12 mouse cellular contexts compared by ENCODE assay signal in the genomic region with DNA sequence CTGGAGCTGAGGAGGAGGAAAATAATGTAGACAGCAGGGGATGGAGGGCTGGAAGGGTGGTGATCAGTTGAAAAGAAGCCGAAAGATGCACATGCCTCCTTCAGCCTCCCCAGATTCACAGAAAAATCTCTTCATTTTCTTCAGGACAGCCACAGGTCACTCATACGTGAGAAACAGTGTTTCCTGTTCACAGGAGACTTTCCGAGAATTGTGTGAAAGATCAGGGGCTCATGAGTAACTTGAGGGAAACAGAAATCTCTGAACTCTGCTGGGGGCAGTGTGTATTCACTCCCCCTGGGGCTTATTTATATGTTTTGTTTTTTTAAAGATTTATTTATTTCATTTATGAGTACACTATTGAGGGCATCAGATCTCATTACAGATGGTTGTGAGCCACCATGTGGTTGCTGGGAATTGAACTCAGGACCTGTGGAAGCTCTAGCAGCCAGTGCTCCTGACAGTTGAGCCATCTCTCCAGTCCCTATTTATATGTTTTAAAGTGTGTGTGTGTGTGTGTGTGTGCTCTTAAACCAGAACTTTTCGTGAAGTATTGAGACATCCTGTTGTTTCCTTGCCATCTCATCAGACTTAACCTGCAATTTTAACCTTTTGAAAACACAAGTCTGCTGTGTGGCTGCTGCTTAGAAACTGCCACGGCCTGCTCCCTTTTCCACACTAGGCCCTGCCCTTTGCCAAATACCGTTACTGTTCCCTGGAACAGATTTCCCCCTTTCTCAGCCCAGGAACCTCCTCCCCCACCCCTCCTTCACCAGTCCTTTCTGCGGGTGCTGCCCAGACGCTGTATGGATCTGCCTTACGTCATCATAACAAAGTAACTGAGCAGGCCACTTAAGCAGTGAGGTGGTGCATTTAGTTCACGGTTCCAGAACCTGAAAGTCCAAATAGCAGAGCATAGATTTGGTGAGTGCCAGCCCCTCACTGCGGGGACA.
DNase-seq lines count a peak whose midpoint lies in the region; ATAC-seq lines count a peak whose summit lies in the region.
"Had no signal": no experiment of that assay in that cellular context is flagged by ENCODE, and none has a peak within 500 bp of the region (broad histone marks: within the 10 kb centered on the region; RNA-seq: fewer than 3 reads in every experiment).

No protein-coding gene starts in this region.

- H3K4me2 ChIP-seq in intestine, embryonic 14.5 days (ENCODE audit: low read length): no peak overlapping the region
- no peak overlapping the region for H3K4me2 ChIP-seq in intestine, embryonic 15.5 days (replicated peaks)
- no peak overlapping the region for H3K4me2 ChIP-seq in embryonic facial prominence, embryonic 13.5 days
- H3K4me2 ChIP-seq in hindbrain, embryonic 16.5 days (ENCODE audit: low read length): no peak overlapping the region
- H3K4me2 ChIP-seq: liver, embryonic 15.5 days had no signal

- H3K9ac ChIP-seq in intestine, embryonic 14.5 days (ENCODE audit: low read length): no peak overlapping the region
- no peak overlapping the region for H3K9ac ChIP-seq in intestine, embryonic 15.5 days
- 0 out of 2 replicates have a peak overlapping the region, but pooled peaks have one; percentile 11 for H3K9ac ChIP-seq in embryonic facial prominence, embryonic 13.5 days
- no peak overlapping the region for H3K9ac ChIP-seq in hindbrain, embryonic 16.5 days (ENCODE audit: low read depth, low read length)
- H3K9ac ChIP-seq: liver, embryonic 15.5 days had no signal

- DNase-seq in intestine, embryonic 14.5 days (ENCODE audit: low spot score): no peak
- DNase-seq in CD4-positive helper T cell, adult 2 months (ENCODE audit: low read depth, low spot score): peak; percentile 45
- no peak for DNase-seq in embryo, embryonic 9.5 days (ENCODE audit: extremely low spot score)
- DNase-seq in urinary bladder, postnatal 10 days (ENCODE audit: low spot score): no peak
- DNase-seq in right cerebral cortex, postnatal 25 days: no peak
- DNase-seq: cerebellum, adult 11 months; kidney, adult 2 months had no signal

- no peaks in the 10 kb centered on the region for H3K9me3 ChIP-seq in intestine, embryonic 14.5 days (ENCODE audit: control insufficient read depth, low read length)
- no peaks in the 10 kb centered on the region for H3K9me3 ChIP-seq in intestine, embryonic 15.5 days
- H3K9me3 ChIP-seq in embryonic facial prominence, embryonic 13.5 days: no peaks in the 10 kb centered on the region
- H3K9me3 ChIP-seq in hindbrain, embryonic 16.5 days (ENCODE audit: control insufficient read depth, low read length): no peaks in the 10 kb centered on the region
- H3K9me3 ChIP-seq: liver, embryonic 15.5 days had no signal

- peaks cover 50% of the 10 kb centered on the region for H3K4me1 ChIP-seq in intestine, embryonic 14.5 days (replicated peaks; ENCODE audit: control insufficient read depth, insufficient read depth, low read length)
- H3K4me1 ChIP-seq in intestine, embryonic 15.5 days (replicated peaks): peaks cover 48% of the 10 kb centered on the region
- H3K4me1 ChIP-seq in embryonic facial prominence, embryonic 13.5 days: peaks cover 43% of the 10 kb centered on the region
- peaks cover 48% of the 10 kb centered on the region for H3K4me1 ChIP-seq in hindbrain, embryonic 16.5 days (ENCODE audit: control insufficient read depth, insufficient read depth, low read depth, low read length)

- 31% methylated on average over 11 of the region's 11 CpGs for WGBS in intestine, embryonic 14.5 days
- 42% methylated on average over 11 of the region's 11 CpGs for WGBS in intestine, embryonic 15.5 days
- WGBS in embryonic facial prominence, embryonic 13.5 days: 41% methylated on average over 11 of the region's 11 CpGs
- WGBS in hindbrain, embryonic 16.5 days: 36% methylated on average over 11 of the region's 11 CpGs

- no peak for ATAC-seq in intestine, embryonic 14.5 days (replicated peaks; ENCODE audit: low FRiP score, low TSS enrichment, low read depth)
- no peak for ATAC-seq in intestine, embryonic 15.5 days
- ATAC-seq in embryonic facial prominence, embryonic 13.5 days (ENCODE audit: insufficient number of reproducible peaks, insufficient read depth, low FRiP score, low TSS enrichment, low read depth): no peak
- ATAC-seq in hindbrain, embryonic 16.5 days: no peak

- H3K27ac ChIP-seq in intestine, embryonic 14.5 days (ENCODE audit: low read depth): 0 out of 2 replicates have a peak overlapping the region, but pooled peaks have one; percentile 14
- H3K27ac ChIP-seq in intestine, embryonic 15.5 days: no peak overlapping the region
- H3K27ac ChIP-seq in embryonic facial prominence, embryonic 13.5 days: peak overlapping the region; percentile 33
- H3K27ac ChIP-seq in hindbrain, embryonic 16.5 days (ENCODE audit: low read depth, low read length): peak overlapping the region; percentile 42; the same call in 1 of the 2 replicates
- H3K27ac ChIP-seq: liver, embryonic 15.5 days had no signal

- H3K4me3 ChIP-seq in intestine, embryonic 14.5 days (ENCODE audit: low read depth, low read length): no peak overlapping the region
- H3K4me3 ChIP-seq in intestine, embryonic 15.5 days (replicated peaks): no peak overlapping the region
- H3K4me3 ChIP-seq in embryonic facial prominence, embryonic 13.5 days: no peak overlapping the region
- no peak overlapping the region for H3K4me3 ChIP-seq in hindbrain, embryonic 16.5 days (ENCODE audit: low read length)
- H3K4me3 ChIP-seq: liver, embryonic 15.5 days had no signal

- no peaks in the 10 kb centered on the region for H3K36me3 ChIP-seq in intestine, embryonic 14.5 days (ENCODE audit: control insufficient read depth, insufficient read depth, low read length)
- no peaks in the 10 kb centered on the region for H3K36me3 ChIP-seq in intestine, embryonic 15.5 days
- 0 out of 2 replicates have a peak, but pooled peaks cover 4% of the 10 kb centered on the region for H3K36me3 ChIP-seq in embryonic facial prominence, embryonic 13.5 days
- no peaks in the 10 kb centered on the region for H3K36me3 ChIP-seq in hindbrain, embryonic 16.5 days (ENCODE audit: control insufficient read depth, insufficient read depth, low read length)
- H3K36me3 ChIP-seq: liver, embryonic 15.5 days had no signal

- no peaks in the 10 kb centered on the region for H3K27me3 ChIP-seq in intestine, embryonic 14.5 days (replicated peaks; ENCODE audit: control insufficient read depth, insufficient read depth, low read length)
- no peaks in the 10 kb centered on the region for H3K27me3 ChIP-seq in intestine, embryonic 15.5 days (replicated peaks)
- H3K27me3 ChIP-seq in embryonic facial prominence, embryonic 13.5 days: no peaks in the 10 kb centered on the region
- no peaks in the 10 kb centered on the region for H3K27me3 ChIP-seq in hindbrain, embryonic 16.5 days (replicated peaks; ENCODE audit: control insufficient read depth, insufficient read depth, low read length)
- H3K27me3 ChIP-seq: CH12.LX; liver, embryonic 15.5 days had no signal
